Mouse (Mus musculus) adrenal gland, adult 8-10 months (tissue): ENCODE measurements around the gene Krtap19-5. TPM values are rescaled to one million over a fixed set of nuclear protein-coding genes. Genes with fewer than 3 reads are reported as not detected.

Source experiments
- DNase-seq: peaks from one replicate; pipeline ENCODE4 v3.0.0; 2022
- total RNA-seq, 4 experiments: library from RNA; stranded (reverse); gene quantifications; 2 replicates each; pipeline ENCODE4 v1.2.4; 2022

The Krtap19-5 gene
- not detected for total RNA-seq

DNA sequence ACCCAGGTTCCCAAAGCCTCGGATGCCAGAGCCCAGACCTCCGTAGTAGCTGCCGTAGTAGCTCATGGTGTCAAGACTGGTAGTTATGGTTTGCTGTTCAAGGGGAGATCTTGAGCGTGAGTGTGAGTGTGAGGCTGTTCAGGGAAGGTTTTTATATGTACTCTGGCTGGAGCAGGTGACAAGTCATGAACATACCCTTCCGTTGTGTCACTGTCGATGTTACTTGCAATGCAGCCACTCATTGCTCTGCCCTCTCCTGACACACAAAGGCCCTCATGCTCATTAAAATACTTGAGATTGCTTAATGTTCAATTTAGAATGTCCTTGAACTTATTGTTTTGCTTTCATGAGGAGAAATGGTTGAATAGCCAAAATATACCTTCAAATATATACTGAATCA lies at the start of gene Krtap19-5:
Gene Krtap19-5 (minus strand): TSS at position 101 of the 400 bp plus-strand sequence.
- no peak for DNase-seq

DNA sequence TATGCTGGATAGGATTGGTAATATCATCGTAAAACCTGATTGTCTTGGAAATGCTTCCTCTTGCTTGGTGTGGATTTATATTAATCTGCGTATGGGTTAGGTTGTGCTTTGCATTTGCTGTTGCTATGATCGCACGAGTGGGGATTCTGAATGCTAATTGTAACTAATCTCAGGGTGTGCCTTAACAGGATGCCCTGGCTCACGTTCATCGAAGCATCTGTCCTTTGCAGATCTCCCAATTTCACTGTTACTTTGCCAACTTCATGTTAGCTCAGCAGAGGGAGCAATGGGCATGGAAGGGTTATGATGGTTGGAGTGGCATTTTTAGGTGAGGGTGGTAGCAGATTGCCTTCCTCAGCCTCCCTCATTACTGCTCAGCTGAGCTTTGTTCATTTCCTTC lies 44.8 kb upstream of the Krtap19-5 start:
- DNase-seq, result no peak

DNA sequence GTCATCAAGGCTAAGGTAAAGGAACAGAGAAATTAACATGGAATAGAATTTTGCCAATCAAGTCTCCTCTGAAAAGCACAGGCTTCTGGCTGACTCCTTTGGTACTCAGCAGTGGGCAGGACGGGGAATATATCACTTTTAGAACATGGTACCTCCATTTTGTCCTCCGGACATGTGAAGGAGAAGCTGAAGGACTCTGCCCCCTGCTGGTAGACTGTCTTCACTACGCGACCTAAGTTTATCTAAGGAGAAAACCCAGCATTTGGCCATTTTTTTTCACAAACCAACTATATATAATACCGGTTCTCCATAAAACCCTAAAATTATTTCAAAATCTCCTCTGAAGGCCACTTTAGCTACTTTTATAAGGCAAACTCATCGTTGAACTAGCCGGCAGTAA lies 42.0 kb upstream of the Krtap19-5 start:
- DNase-seq, result no peak

DNA sequence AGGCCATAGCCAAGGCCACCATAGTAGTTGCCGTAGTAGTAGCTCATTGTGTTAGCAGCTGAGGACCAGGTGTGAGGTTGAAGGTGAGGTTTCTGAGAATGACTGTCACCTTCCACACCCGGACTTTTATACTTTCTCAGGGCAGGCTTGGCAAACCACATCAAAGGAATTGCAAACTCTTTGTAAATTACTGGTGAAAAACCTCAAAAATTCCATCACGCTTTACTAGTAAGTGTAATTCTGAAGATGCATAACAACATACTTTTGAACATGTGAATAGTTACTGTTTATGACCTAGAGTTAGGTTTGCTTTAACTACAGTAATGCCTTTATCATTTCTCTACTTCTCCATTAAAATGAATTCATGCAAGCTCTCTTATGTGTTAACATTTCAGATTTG lies 35.9 kb upstream of the Krtap19-5 start, which contains the start of gene Krtap19-9b:
Gene Krtap19-9b (minus strand): TSS at position 101 of the 400 bp plus-strand sequence.
- DNase-seq, result no peak

DNA sequence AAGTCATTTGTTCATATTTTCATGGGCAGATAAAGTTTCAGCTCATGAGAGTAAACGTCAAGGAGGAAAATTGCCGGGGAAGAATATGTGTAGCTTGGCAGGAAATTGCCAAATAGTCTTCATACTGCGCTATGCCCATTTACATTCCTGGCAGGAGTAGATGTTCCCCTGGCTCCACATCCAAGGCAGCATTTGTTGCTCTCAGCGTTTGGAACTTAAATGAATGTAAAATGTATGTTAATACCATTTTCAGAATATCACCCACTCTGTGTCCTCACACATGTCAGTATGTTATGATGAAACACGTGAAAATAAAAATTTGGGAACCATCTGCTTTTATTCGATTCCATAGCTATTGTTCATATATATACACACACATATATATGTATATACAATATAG lies 9.4 kb downstream of the Krtap19-5 start:
- DNase-seq, result no peak

DNA sequence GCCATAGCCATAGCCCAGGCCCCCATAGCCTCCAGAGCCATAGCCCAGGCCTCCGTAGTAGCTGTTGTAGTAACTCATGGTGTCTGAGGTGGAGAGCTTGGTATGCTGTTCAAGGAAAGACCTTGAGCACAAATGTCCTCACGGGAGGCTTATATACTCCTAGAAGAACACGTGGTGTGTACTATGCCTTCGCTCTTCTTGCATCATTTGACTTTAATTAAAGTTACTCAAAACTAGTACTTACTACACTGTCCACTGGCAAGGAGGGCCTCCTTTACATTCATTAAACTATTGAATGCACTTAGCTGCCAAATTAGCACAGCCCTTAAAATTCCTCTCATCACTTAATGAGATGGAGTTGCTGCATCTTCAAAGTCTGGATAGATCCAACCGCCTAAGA lies 11.3 kb downstream of the Krtap19-5 start, which contains the start of gene Krtap19-4:
Gene Krtap19-4 (minus strand): TSS at position 101 of the 400 bp plus-strand sequence.
- no peak for DNase-seq

DNA sequence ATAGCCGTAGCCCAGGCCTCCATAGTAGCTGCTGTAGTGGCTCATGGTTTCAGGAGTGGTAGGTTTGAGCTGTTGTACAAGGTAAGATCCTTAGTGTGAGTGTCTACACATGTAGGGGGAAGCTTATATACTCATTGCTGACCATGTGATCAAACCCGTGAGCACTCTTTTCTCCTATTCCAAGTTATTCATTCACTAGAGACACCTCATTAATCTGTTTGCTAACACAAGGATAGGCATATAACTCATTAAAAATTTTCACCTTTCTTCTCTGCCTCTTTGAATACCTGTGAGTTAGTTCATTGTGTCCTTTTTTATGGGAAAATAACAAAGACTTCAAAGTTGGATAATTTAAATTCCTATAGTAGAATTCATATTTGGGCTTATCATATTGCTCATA lies 18.3 kb downstream of the Krtap19-5 start, which contains the start of gene Krtap19-3:
Gene Krtap19-3 (minus strand): TSS at position 101 of the 400 bp plus-strand sequence.
- no peak for DNase-seq

DNA sequence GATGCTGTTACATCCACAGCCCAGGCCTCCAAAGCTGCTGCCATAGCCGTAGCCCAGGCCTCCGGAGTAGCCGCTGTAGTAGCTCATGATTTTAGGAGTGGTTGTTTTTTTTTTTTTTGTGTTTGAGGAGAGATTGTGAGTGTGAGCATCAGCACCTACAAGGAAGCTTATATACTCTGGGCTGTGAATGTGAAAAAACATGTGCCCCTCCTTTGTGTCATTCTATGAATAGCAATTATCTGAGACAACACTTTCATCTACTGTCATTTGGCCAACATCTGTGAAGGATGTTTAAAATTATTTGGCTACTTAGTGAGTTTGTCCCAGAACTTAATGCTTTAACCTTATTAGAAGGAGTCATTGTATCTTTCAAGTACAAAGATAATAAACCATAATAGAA lies 22.1 kb downstream of the Krtap19-5 start, which contains the start of gene Krtap19-2:
Gene Krtap19-2 (minus strand): TSS at position 101 of the 400 bp plus-strand sequence.
- DNase-seq, result no peak

DNA sequence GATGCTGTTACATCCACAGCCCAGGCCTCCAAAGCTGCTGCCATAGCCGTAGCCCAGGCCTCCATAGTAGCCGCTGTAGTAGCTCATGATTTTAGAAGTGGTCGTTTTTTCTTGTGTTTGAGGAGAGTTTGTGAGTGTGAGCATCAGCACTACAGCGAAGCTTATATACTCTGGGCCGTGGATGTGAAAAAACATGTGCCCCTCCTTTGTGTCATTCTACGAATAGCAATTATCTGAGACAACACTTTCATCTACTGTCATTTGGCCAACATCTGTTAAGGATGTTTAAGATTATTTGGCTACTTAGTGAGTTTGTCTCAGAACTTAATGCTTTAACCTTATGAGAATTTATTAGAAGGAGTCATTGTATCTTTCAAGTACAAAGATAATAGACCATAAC lies 26.9 kb downstream of the Krtap19-5 start, which contains the start of gene Krtap19-1:
Gene Krtap19-1 (minus strand): TSS at position 101 of the 400 bp plus-strand sequence.
- no peak for DNase-seq

DNA sequence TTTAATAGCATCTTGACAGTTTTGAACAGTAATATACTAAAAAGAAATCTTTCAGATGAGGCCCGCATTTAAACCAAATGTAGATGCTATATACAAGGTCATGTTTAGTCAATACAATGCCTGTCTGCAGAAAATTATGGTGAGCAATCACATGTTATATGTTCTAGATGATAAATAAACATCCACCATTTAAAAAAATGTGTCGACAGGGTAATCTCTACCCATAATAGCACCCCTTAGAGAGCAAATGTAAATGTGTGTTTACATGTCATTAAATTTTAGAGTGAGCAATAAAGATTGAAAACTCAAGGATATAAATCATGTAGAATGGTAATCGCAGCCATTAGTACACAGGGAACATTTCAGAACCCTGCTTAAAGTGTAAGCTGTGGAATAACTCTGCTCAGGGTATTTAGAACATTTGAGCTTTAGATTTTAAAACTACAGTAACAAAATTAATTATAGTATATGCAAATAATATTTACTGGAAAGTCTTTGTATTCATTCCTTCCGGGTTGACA lies 31.3 kb downstream of the Krtap19-5 start:
- DNase-seq, result no peak

DNA sequence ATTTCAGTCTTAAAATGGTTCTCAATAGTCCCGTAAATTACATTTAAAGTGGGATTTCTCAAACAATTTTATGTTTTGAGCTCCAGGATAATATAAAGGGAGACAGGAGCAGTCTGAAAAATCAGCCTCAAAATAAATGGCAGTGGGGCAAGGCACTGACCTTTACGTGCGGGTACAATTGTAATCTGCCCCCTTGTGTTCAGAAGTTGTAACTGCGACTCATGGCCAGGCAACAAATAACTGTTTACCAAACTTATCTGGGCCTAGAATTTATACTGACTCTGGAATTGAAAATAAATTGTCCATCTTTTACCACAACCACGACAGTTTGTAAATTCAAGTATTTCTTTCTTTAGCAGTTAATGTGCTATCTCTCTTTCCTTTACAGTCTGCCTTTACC lies 44.8 kb downstream of the Krtap19-5 start:
- no peak for DNase-seq

DNA sequence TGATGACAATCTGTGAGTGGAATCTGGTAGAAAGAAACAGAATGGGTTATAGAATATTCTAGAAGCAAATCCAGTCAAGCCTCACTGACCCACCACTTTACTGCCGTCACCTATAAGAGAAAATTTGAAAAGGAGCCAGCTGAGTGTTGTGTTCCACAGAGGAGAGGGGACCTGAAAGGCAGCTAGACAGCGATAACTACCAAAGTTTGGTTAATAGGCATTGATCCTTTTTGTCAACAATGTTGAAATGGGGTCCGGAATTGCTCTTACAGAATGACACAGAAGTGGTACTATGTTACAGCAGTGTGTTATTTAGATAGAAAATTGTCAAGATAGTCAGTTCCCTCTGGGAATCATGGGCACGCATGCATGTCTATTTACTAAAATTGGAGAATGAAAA lies 47.7 kb downstream of the Krtap19-5 start:
- no peak for DNase-seq

DNA sequence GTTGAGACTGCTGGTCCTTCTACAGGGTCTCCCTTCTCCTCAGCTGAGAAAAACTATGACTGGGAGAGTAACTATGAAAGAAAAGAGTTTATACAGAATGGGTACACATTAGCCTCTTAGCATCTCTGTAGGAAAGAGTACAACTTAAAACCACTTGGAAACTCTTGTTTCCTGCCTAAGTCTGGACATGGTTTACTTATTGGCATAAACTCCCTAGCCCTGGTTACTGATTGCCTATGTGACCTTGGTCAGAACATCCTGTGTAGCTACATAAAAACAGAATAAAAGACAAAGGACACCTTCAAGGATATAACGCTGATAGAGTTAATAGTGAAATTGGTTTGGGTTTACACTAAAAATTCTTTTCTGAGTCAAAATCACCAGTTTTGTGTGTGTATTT lies 48.9 kb downstream of the Krtap19-5 start:
- DNase-seq, result no peak

Other genes with a start within 250 kb of the Krtap19-5 start
- not detected for gene Krtap26-1, start 248.7 kb downstream of the Krtap19-5 start, total RNA-seq
- gene Krtap27-1, start 224.8 kb downstream of the Krtap19-5 start, total RNA-seq, result not detected
- gene 2310061N02Rik, start 188.5 kb downstream of the Krtap19-5 start, total RNA-seq, result not detected
- not detected for gene Krtap13-1, start 167.6 kb downstream of the Krtap19-5 start, total RNA-seq
- not detected for gene Krtap13, start 144.8 kb downstream of the Krtap19-5 start, total RNA-seq
- not detected for gene 2310034C09Rik, start 137.6 kb downstream of the Krtap19-5 start, total RNA-seq
- not detected for gene 2310057N15Rik, start 122.3 kb downstream of the Krtap19-5 start, total RNA-seq
- gene Gm5965, start 118.6 kb downstream of the Krtap19-5 start, total RNA-seq, result not detected
- gene Gm20741, start 84.2 kb downstream of the Krtap19-5 start, total RNA-seq, result not detected
- not detected for gene Krtap15, start 76.2 kb downstream of the Krtap19-5 start, total RNA-seq
- not detected for gene Krtap14, start 70.3 kb downstream of the Krtap19-5 start, total RNA-seq
- not detected for gene Krtap19-1, start 27.0 kb downstream of the Krtap19-5 start, total RNA-seq
- gene Krtap19-2, start 22.2 kb downstream of the Krtap19-5 start, total RNA-seq, result not detected
- gene Krtap19-3, start 18.4 kb downstream of the Krtap19-5 start, total RNA-seq, result not detected
- gene Krtap19-4, start 11.4 kb downstream of the Krtap19-5 start, total RNA-seq, result not detected
- not detected for gene Krtap19-9b, start 35.8 kb upstream of the Krtap19-5 start, total RNA-seq
- not detected for gene Krtap16-3, start 66.4 kb upstream of the Krtap19-5 start, total RNA-seq
- not detected for gene Krtap22-2, start 114.3 kb upstream of the Krtap19-5 start, total RNA-seq
- not detected for gene Gm10229, start 118.8 kb upstream of the Krtap19-5 start, total RNA-seq
- not detected for gene Krtap6-1, start 135.2 kb upstream of the Krtap19-5 start, total RNA-seq
- not detected for gene Gm10228, start 145.0 kb upstream of the Krtap19-5 start, total RNA-seq
- gene Krtap6-5, start 151.4 kb upstream of the Krtap19-5 start, total RNA-seq, result not detected
- not detected for gene 1110025L11Rik, start 167.5 kb upstream of the Krtap19-5 start, total RNA-seq
- not detected for gene Krtap6-3, start 187.6 kb upstream of the Krtap19-5 start, total RNA-seq
- gene Gm6358, start 244.4 kb upstream of the Krtap19-5 start, total RNA-seq, result not detected